Mouse (Mus musculus) lung, postnatal 0 days (tissue): ENCODE results near the gene Nckap5.

Experiments used
- CTCF ChIP-seq: IDR thresholded peaks from 2 replicates; pipeline ENCODE4 v1.5.1; 2016; ENCODE audit warnings: antibody characterized with exemption, mild to moderate bottlenecking
- EP300 ChIP-seq: IDR thresholded peaks from 2 replicates; pipeline ENCODE4 v1.6.1; 2016; ENCODE audit warnings: antibody characterized with exemption, mild to moderate bottlenecking, control low read depth

DNA sequence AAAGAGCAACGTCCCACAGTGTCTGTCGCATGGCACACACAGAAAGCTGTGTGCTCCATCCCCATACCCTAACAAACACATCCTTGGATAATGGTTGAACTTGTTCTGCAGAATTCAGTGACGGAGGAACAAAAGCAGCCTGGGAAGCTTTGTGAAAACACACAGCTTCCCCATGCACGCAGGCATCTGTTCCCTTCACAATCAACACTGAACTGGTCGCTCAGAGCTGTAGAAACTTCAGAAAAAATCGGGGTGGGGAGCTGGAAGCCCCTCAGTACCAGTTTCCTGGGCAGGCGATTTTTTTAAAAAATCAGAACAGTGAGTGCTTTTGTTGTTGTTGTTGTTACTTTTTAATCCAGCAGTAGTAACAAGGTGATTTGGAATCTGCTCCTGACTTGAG lies 960.5 kb downstream of the Nckap5 start:
- TF ChIP-seq CTCF (no peak), EP300 (no peak)
